Mouse (Mus musculus) MEL (cell line): ENCODE results near the gene Upp1. TPM values are rescaled to one million over a fixed set of nuclear protein-coding genes. Genes with fewer than 3 reads are reported as not detected.
A peak's percentile ranks its signal among the peaks of the same experiment; 100 is the strongest.

Experiments used
- DNase-seq: peaks from one replicate; pipeline ENCODE4 v3.0.0; 2011; ENCODE audit warnings: low read depth, low spot score
- H3K27ac ChIP-seq: 2 replicates; pipeline ENCODE4 v1.5.1; 2012; ENCODE audit warnings: low read depth, mild to moderate bottlenecking, control low read depth, low read length, moderate library complexity; ENCODE audit not compliant: control insufficient read depth
- H3K27me3 ChIP-seq, 2 experiments: fragments of 150-350 bp in 1 of 2; sonication (generic) in 1 of 2; 2 replicates each; pipeline ENCODE4 v1.6.1; 2012; ENCODE audit warnings: low read length in 2 of 2, mild to moderate bottlenecking in 2 of 2, improper control_type of control experiment in 1 of 2, moderate library complexity in 1 of 2; ENCODE audit not compliant: insufficient read depth in 2 of 2, control insufficient read depth in 1 of 2
- H3K36me3 ChIP-seq, 2 experiments: 2 replicates each; pipeline ENCODE4 v1.6.1; 2012 to 2014; ENCODE audit warnings: low read length in 2 of 2, improper control_type of control experiment in 1 of 2, inconsistent platforms in 1 of 2, mild to moderate bottlenecking in 1 of 2; ENCODE audit not compliant: insufficient read depth in 2 of 2, control insufficient read depth in 1 of 2
- H3K4me1 ChIP-seq, 2 experiments: fragments of 150-350 bp in 1 of 2; sonication (generic) in 1 of 2; 2 replicates each; pipeline ENCODE4 v1.6.1; 2012; ENCODE audit warnings: low read length in 2 of 2, improper control_type of control experiment in 1 of 2, mild to moderate bottlenecking in 1 of 2; ENCODE audit not compliant: insufficient read depth in 2 of 2, control insufficient read depth in 1 of 2
- H3K4me3 ChIP-seq, 2 experiments: fragments of 150-350 bp in 1 of 2; sonication (generic) in 1 of 2; 2 replicates each; pipeline ENCODE4 v1.5.1; 2012; ENCODE audit warnings: low read depth in 2 of 2, low read length in 2 of 2, mild to moderate bottlenecking in 2 of 2, moderate library complexity in 2 of 2, control low read depth in 1 of 2, improper control_type of control experiment in 1 of 2; ENCODE audit not compliant: control insufficient read depth in 1 of 2, insufficient read depth in 1 of 2
- H3K79me2 ChIP-seq: 2 replicates; pipeline ENCODE4 v1.6.1; 2012; ENCODE audit warnings: mild to moderate bottlenecking, low read length, moderate library complexity; ENCODE audit not compliant: control insufficient read depth, poor library complexity, insufficient read depth
- H3K9ac ChIP-seq: 2 replicates; pipeline ENCODE4 v1.6.1; 2012; ENCODE audit warnings: low read depth, mild to moderate bottlenecking, control low read depth, low read length, moderate library complexity; ENCODE audit not compliant: control insufficient read depth, poor library complexity, severe bottlenecking
- H3K9me3 ChIP-seq: fragments of 150-350 bp; sonication (generic); replicated peaks from 2 replicates; pipeline ENCODE4 v1.6.1; 2012; ENCODE audit warnings: mild to moderate bottlenecking, low read length, improper control_type of control experiment, moderate library complexity; ENCODE audit not compliant: insufficient read depth
- BHLHE40 ChIP-seq: IDR thresholded peaks from 2 replicates; pipeline ENCODE4 v1.6.1; 2012; ENCODE audit warnings: low read depth, mild to moderate bottlenecking, inconsistent platforms, low read length, improper control_type of control experiment, borderline replicate concordance
- CHD1 ChIP-seq: IDR thresholded peaks from 2 replicates; pipeline ENCODE4 v1.6.1; 2012; ENCODE audit warnings: low read depth, mild to moderate bottlenecking, inconsistent platforms, low read length, improper control_type of control experiment
- E2F4 ChIP-seq: IDR thresholded peaks from 2 replicates; pipeline ENCODE4 v1.6.1; 2011; ENCODE audit warnings: low read depth, low read length, improper control_type of control experiment, borderline replicate concordance
- GABPA ChIP-seq: IDR thresholded peaks from 2 replicates; pipeline ENCODE4 v1.6.1; 2012; ENCODE audit warnings: low read depth, mild to moderate bottlenecking, inconsistent platforms, low read length, improper control_type of control experiment, moderate library complexity
- GATA1 ChIP-seq: IDR thresholded peaks from 2 replicates; pipeline ENCODE4 v1.6.1; 2011; ENCODE audit warnings: low read depth, low read length, improper control_type of control experiment
- MEF2A ChIP-seq: IDR thresholded peaks from 2 replicates; pipeline ENCODE4 v1.6.1; 2014; ENCODE audit warnings: low read depth, mild to moderate bottlenecking, inconsistent platforms, low read length, improper control_type of control experiment; ENCODE audit not compliant: poor library complexity, insufficient replicate concordance, severe bottlenecking; ENCODE audit errors: extremely low read depth
- MXI1 ChIP-seq: IDR thresholded peaks from 2 replicates; pipeline ENCODE4 v1.6.1; 2011; ENCODE audit warnings: mild to moderate bottlenecking, low read depth, low read length, improper control_type of control experiment
- MYB ChIP-seq: IDR thresholded peaks from 2 replicates; pipeline ENCODE4 v1.6.1; 2011; ENCODE audit warnings: mild to moderate bottlenecking, low read depth, low read length, improper control_type of control experiment
- NELFE ChIP-seq: IDR thresholded peaks from 2 replicates; pipeline ENCODE4 v1.6.1; 2011; ENCODE audit warnings: low read depth, low read length, improper control_type of control experiment
- RAD21 ChIP-seq: IDR thresholded peaks from 2 replicates; pipeline ENCODE4 v1.6.1; 2011; ENCODE audit warnings: mild to moderate bottlenecking, low read depth, low read length, improper control_type of control experiment
- SIN3A ChIP-seq: IDR thresholded peaks from 2 replicates; pipeline ENCODE4 v1.6.1; 2012; ENCODE audit warnings: low read length, improper control_type of control experiment, inconsistent platforms
- SMC3 ChIP-seq: IDR thresholded peaks from 2 replicates; pipeline ENCODE4 v1.6.1; 2011; ENCODE audit warnings: low read depth, low read length, improper control_type of control experiment
- TCF12 ChIP-seq: IDR thresholded peaks from 2 replicates; pipeline ENCODE4 v1.6.1; 2014; ENCODE audit warnings: low read depth, mild to moderate bottlenecking, inconsistent platforms, low read length, improper control_type of control experiment, moderate library complexity
- USF2 ChIP-seq, 2 experiments: IDR thresholded peaks; 2 replicates each; pipeline ENCODE4 v1.6.1; 2011 to 2012; ENCODE audit warnings: improper control_type of control experiment in 2 of 2, low read length in 2 of 2, borderline replicate concordance in 1 of 2, inconsistent platforms in 1 of 2, low read depth in 1 of 2, mild to moderate bottlenecking in 1 of 2; ENCODE audit not compliant: insufficient read depth in 1 of 2
- ZC3H11A ChIP-seq: IDR thresholded peaks from 2 replicates; pipeline ENCODE4 v1.6.1; 2012; ENCODE audit warnings: low read depth, mild to moderate bottlenecking, inconsistent platforms, low read length, improper control_type of control experiment
- polyA plus RNA-seq, 2 experiments: library from polyadenylated mRNA; stranded (reverse) in 1 of 2; unstranded in 1 of 2; fragments of >175 nt in 1 of 2; fragments of >200 nt in 1 of 2; gene quantifications; 2 replicates each; pipeline versions ENCODE4 v1.2.1 to v1.2.4; 2012; ENCODE audit warnings: low replicate concordance in 2 of 2, low read depth in 1 of 2; ENCODE audit not compliant: insufficient read length in 2 of 2, insufficient read depth in 1 of 2, missing spikeins in 1 of 2
- total RNA-seq: library from RNA; depleted of rRNA; stranded (reverse); fragments of 300-350 nt; gene quantifications from 2 replicates; pipeline ENCODE4 v1.2.3, GENCODE M21; 2012; rRNA removed

Upp1 gene
- total RNA-seq (1.4 and 1.9 TPM in 2 replicates), polyA plus RNA-seq (1 to 10 TPM in 1 of 2 experiments, not detected in 1; 1.2 TPM)

DNA sequence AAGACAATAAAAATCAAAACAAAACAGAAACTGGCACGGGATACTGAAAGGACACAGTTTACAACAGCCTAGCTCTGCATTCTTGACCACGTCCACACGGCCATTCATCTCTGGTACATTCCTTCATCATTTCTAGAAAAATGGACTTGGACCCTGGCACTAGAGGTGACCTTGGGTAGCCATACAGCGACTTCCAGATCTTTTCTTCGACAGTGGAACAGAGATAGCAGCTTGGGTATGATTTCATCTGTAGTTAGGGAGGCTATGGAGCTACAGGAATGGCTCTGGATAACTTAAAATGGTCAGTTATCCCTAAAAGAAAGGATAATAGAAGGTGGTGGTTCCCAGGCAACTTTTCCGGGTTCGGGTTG lies at the start of gene Upp1:
Gene Upp1 (plus strand): TSS at position 54 of the 371 bp plus-strand sequence.
- TF ChIP-seq BHLHE40 (no peak), GABPA (no peak), SIN3A (no peak), TCF12 (no peak), MYB (no peak), RAD21 (no peak), MEF2A (no peak), GATA1 (no peak), E2F4 (no peak), SMC3 (no peak), ZC3H11A (no peak), NELFE (no peak), USF2 (IDR thresholded peaks at IDR 0.05; ENCODE audit: borderline replicate concordance in 1 of 2, insufficient read depth in 1 of 2, low read depth in 1 of 2, low read length in 2 of 2) (no peak), CHD1 (no peak)
- TF ChIP-seq, all 39 proteins: peak for 0
- peak within 1 kb of the TSS; percentile 54 to 69 for H3K4me3 ChIP-seq
- DNase-seq = no peak
- H3K27ac ChIP-seq = no peak within 1 kb of the TSS
- H3K79me2 ChIP-seq = no peaks in the 10 kb centered on the region
- H3K27me3 ChIP-seq = no peaks in the 10 kb centered on the region; a peak in 2 of 4 replicates
- H3K36me3 ChIP-seq = peaks cover 0 to 36% of the 10 kb centered on the region in 2 experiments; a peak in 2 of 4 replicates
- peaks cover 18 to 34% of the 10 kb centered on the region in 2 experiments for H3K4me1 ChIP-seq
- H3K9me3 ChIP-seq = no peaks in the 10 kb centered on the region
- H3K9ac ChIP-seq = peak within 1 kb of the TSS; percentile 11; the same call in 1 of the 2 replicates

DNA sequence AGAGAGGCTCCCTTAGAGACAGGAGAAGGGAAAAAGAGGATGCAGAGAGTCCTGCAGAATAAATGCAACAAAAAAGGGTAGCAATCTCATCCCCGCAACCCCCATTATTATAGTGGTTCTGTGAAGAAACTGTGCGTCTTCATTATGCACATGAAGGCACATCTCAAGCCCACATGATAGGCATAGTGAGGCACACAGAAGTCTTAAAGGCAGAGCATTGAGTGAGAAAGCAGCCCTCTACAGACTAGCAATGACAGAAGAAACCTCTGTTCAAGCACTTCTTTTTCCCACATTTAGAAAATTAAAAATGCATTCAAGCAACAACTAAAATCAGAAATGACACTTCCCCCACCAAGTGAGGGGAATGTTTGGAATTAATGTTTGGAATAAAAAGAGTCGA lies 41.5 kb upstream of the Upp1 start:
- Histone ChIP-seq H3K27ac (no peak overlapping the region), H3K27me3 (no peaks in the 10 kb centered on the region; a peak in 1 of 4 replicates), H3K4me3 (no peak overlapping the region), H3K36me3 (no peaks in the 10 kb centered on the region), H3K9me3 (no peaks in the 10 kb centered on the region), H3K9ac (no peak overlapping the region), H3K79me2 (no peaks in the 10 kb centered on the region), H3K4me1 (no peaks in the 10 kb centered on the region)
- DNase-seq = no peak
- no peak for TF ChIP-seq MXI1
